Mouse (Mus musculus) kidney, postnatal 4 days (tissue): ENCODE data around the gene Olfr955.
A peak's percentile ranks its signal among the peaks of the same experiment; 100 is the strongest.

Experiments used
- DNase-seq, 2 experiments: peaks; one replicate each; pipeline ENCODE4 v3.0.0; 2021; ENCODE audit warnings: mixed read lengths in 2 of 2

Olfr955 gene

GRCm38 (mm10) chr9:39471844-39472243 lies at the start of gene Olfr955:
Gene Olfr955 (minus strand): TSS chr9:39471944.
- DNase-seq = no peak

- DNase-seq = no peak
Measured at GRCm38 (mm10) chr9:39518595-39518994, 46.9 kb upstream of the Olfr955 start.

GRCm38 (mm10) chr9:39515531-39515930 lies 43.8 kb upstream of the Olfr955 start, which contains the start of gene Olfr957:
Gene Olfr957 (minus strand): TSS chr9:39515809.
- no peak for DNase-seq

GRCm38 (mm10) chr9:39509412-39509811 lies 37.7 kb upstream of the Olfr955 start:
- no peak for DNase-seq

- peak; percentile 66 to 68 for DNase-seq
Measured at GRCm38 (mm10) chr9:39508998-39509397, 37.3 kb upstream of the Olfr955 start.

- DNase-seq = no peak
Measured at GRCm38 (mm10) chr9:39493895-39494294, 22.2 kb upstream of the Olfr955 start, which contains the start of gene Olfr44. Gene Olfr44 (minus strand): TSS chr9:39493995.

GRCm38 (mm10) chr9:39456401-39456800 lies 15.3 kb downstream of the Olfr955 start, which contains the start of gene Olfr954:
Gene Olfr954 (plus strand): TSS chr9:39456701.
- DNase-seq = no peak

GRCm38 (mm10) chr9:39427048-39427447 lies 44.7 kb downstream of the Olfr955 start, which contains the start of gene Olfr952:
Gene Olfr952 (minus strand): TSS chr9:39427148.
- DNase-seq = no peak
